Mouse (Mus musculus) thymus, adult 2 months (tissue): Measurements from ENCODE around the gene Vmn2r84.

Experiments used
- CTCF ChIP-seq: fragments of 200-500 bp; IDR thresholded peaks from 2 replicates; pipeline ENCODE4 v1.5.1; 2012; ENCODE audit warnings: mild to moderate bottlenecking, control low read depth, low read length, moderate library complexity, borderline replicate concordance; ENCODE audit not compliant: control insufficient read depth, poor library complexity, insufficient read depth; ENCODE audit errors: extremely low read depth
- POLR2A ChIP-seq: fragments of 200-500 bp; IDR thresholded peaks from 2 replicates; pipeline ENCODE4 v1.6.1; 2012; ENCODE audit warnings: mild to moderate bottlenecking, low read length, control low read depth, moderate library complexity; ENCODE audit not compliant: control insufficient read depth, poor library complexity, insufficient read depth; ENCODE audit errors: extremely low read depth

- TF ChIP-seq CTCF = no peak
- TF ChIP-seq POLR2A = no peak
These were observed 26.3 kb upstream of the Vmn2r84 start for GRCm38 (mm10) chr10:130420401-130420800.
